Comparison of ENCODE assay signal across 13 mouse cellular contexts in the genomic region with DNA sequence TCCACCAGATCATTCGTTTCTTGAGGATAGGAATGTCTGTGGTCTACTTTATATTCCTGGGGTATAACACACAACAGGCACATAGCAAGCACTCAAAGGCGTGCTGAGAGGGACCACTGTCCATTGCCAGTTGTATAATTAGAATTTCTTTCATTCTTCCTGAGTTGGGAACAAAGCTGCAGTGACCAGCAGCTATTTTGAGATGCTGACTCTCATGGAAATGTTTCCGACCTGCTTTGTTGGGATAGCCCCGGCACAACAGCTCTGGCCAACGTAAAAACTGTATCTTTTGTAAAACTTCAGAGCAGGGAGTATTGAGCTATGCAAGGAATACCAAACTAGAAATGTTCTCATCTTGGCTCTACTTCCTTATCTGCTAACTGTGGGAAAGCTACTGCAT. TPM values are rescaled to one million over a fixed set of nuclear protein-coding genes. Genes with fewer than 3 reads are reported as not detected.
A peak's percentile ranks its signal among the peaks of the same experiment; 100 is the strongest.
DNase-seq lines count a peak whose midpoint lies in the region; ATAC-seq and TF ChIP-seq lines count a peak whose summit lies in the region.
"Had no signal": no experiment of that assay in that cellular context is flagged by ENCODE, and none has a peak within 500 bp of the region (broad histone marks: within the 10 kb centered on the region; RNA-seq: fewer than 3 reads in every experiment).

No protein-coding gene starts in this region.

- H3K9me3 ChIP-seq in forebrain, embryonic 11.5 days (ENCODE audit: control insufficient read depth, low read length) = no peaks in the 10 kb centered on the region
- H3K9me3 ChIP-seq in forebrain, embryonic 10.5 days = no peaks in the 10 kb centered on the region
- H3K9me3 ChIP-seq in midbrain, postnatal 0 days (ENCODE audit: low read length) = no peaks in the 10 kb centered on the region
- H3K9me3 ChIP-seq: embryonic facial prominence, embryonic 15.5 days; liver, embryonic 12.5 days had no signal

- no peak overlapping the region for H3K27ac ChIP-seq in forebrain, embryonic 11.5 days (ENCODE audit: low read depth, low read length)
- H3K27ac ChIP-seq in forebrain, embryonic 10.5 days = no peak overlapping the region
- H3K27ac ChIP-seq in left cerebral cortex, adult 2 months = peak overlapping the region; percentile 51; the same call in 1 of the 2 replicates
- peak overlapping the region; percentile 64; the same call in 1 of the 2 replicates for H3K27ac ChIP-seq in midbrain, postnatal 0 days (ENCODE audit: low read depth, low read length)
- H3K27ac ChIP-seq: embryonic facial prominence, embryonic 15.5 days; liver, embryonic 12.5 days had no signal

- ATAC-seq in forebrain, embryonic 11.5 days (replicated peaks; ENCODE audit: low FRiP score) = peak; percentile 64
- peak; percentile 87 for ATAC-seq in midbrain, postnatal 0 days (ENCODE audit: low FRiP score)
- ATAC-seq: liver, embryonic 12.5 days had no signal

- intact Hi-C loops in left cerebral cortex, adult 2 months (cut with DNase I) = no loop called here
- intact Hi-C loops in heart, postnatal 10 days (cut with DNase I) = no loop called here

- H3K4me2 ChIP-seq in forebrain, embryonic 11.5 days (ENCODE audit: low read depth, low read length, severe bottlenecking) = no peak overlapping the region
- peak overlapping the region; percentile 3; the same call in 1 of the 2 replicates for H3K4me2 ChIP-seq in midbrain, postnatal 0 days (ENCODE audit: low read depth, low read length, poor library complexity, severe bottlenecking)
- H3K4me2 ChIP-seq: embryonic facial prominence, embryonic 15.5 days; liver, embryonic 12.5 days had no signal

- 70% methylated on average over 5 of the region's 5 CpGs for WGBS in forebrain, embryonic 11.5 days
- WGBS in forebrain, embryonic 10.5 days = 84% methylated on average over 5 of the region's 5 CpGs
- 40% methylated on average over 5 of the region's 5 CpGs for WGBS in midbrain, postnatal 0 days

- H3K9ac ChIP-seq in forebrain, embryonic 11.5 days (ENCODE audit: low read length) = no peak overlapping the region
- no peak overlapping the region for H3K9ac ChIP-seq in midbrain, postnatal 0 days (replicated peaks; ENCODE audit: low read length, poor library complexity, severe bottlenecking)
- H3K9ac ChIP-seq: embryonic facial prominence, embryonic 15.5 days; liver, embryonic 12.5 days had no signal

- TF ChIP-seq CTCF in left cerebral cortex, adult 2 months (IDR thresholded peaks at IDR 0.05) = no peak
- TF ChIP-seq CTCF in midbrain, postnatal 0 days (IDR thresholded peaks at IDR 0.05) = no peak

- no peak for DNase-seq in forebrain, embryonic 11.5 days (ENCODE audit: low spot score)
- DNase-seq in forebrain, embryonic 10.5 days (ENCODE audit: extremely low spot score, low spot score) = no peak
- no peak for DNase-seq in left cerebral cortex, adult 2 months (ENCODE audit: extremely low spot score in 1 of 2, low spot score in 2 of 2)
- DNase-seq in left cerebral cortex, adult 9 months (ENCODE audit: low spot score in 2 of 2) = no peak
- DNase-seq in heart, postnatal 10 days = peak; percentile 31 to 33
- DNase-seq in midbrain, postnatal 0 days (ENCODE audit: low spot score) = peak; percentile 56
- no peak for DNase-seq in thymus, postnatal 10 days (ENCODE audit: low spot score in 2 of 2)
- no peak for DNase-seq in cerebellum, postnatal 36 days
- DNase-seq: adrenal gland, adult 8-10 months; kidney, adult 9 months; lung, postnatal 14 days had no signal

- H3K4me1 ChIP-seq in forebrain, embryonic 11.5 days (replicated peaks; ENCODE audit: control insufficient read depth, insufficient read depth, low read length) = no peaks in the 10 kb centered on the region
- H3K4me1 ChIP-seq in forebrain, embryonic 10.5 days = no peaks in the 10 kb centered on the region
- no peaks in the 10 kb centered on the region for H3K4me1 ChIP-seq in midbrain, postnatal 0 days (ENCODE audit: insufficient read depth, low read length)
- H3K4me1 ChIP-seq: embryonic facial prominence, embryonic 15.5 days; liver, embryonic 12.5 days had no signal

- no peaks in the 10 kb centered on the region for H3K36me3 ChIP-seq in forebrain, embryonic 11.5 days (ENCODE audit: control insufficient read depth, insufficient read depth, low read length)
- no peaks in the 10 kb centered on the region for H3K36me3 ChIP-seq in forebrain, embryonic 10.5 days (replicated peaks)
- H3K36me3 ChIP-seq in midbrain, postnatal 0 days (ENCODE audit: insufficient read depth, low read length) = no peaks in the 10 kb centered on the region
- H3K36me3 ChIP-seq: embryonic facial prominence, embryonic 15.5 days; liver, embryonic 12.5 days had no signal

- no peaks in the 10 kb centered on the region for H3K27me3 ChIP-seq in forebrain, embryonic 11.5 days (ENCODE audit: control insufficient read depth, insufficient read depth, low read length)
- no peaks in the 10 kb centered on the region for H3K27me3 ChIP-seq in forebrain, embryonic 10.5 days (ENCODE audit: poor library complexity, severe bottlenecking)
- no peaks in the 10 kb centered on the region for H3K27me3 ChIP-seq in midbrain, postnatal 0 days (ENCODE audit: insufficient read depth, low read length)
- H3K27me3 ChIP-seq: embryonic facial prominence, embryonic 15.5 days; liver, embryonic 12.5 days had no signal

- no peak overlapping the region for H3K4me3 ChIP-seq in forebrain, embryonic 11.5 days (ENCODE audit: low read depth, low read length)
- no peak overlapping the region for H3K4me3 ChIP-seq in forebrain, embryonic 10.5 days
- peak overlapping the region; percentile 14 for H3K4me3 ChIP-seq in left cerebral cortex, adult 2 months
- no peak overlapping the region for H3K4me3 ChIP-seq in midbrain, postnatal 0 days (ENCODE audit: low read depth, low read length)
- H3K4me3 ChIP-seq: embryonic facial prominence, embryonic 15.5 days; liver, embryonic 12.5 days had no signal

RNA-seq across cellular contexts. Expression of a gene that starts 28.2 kb away (rescaled TPM):
- 76.2 and 80.7 TPM in 2 replicates for polyA plus RNA-seq in forebrain, embryonic 11.5 days (2014; fragmentation: Nextera tagmentation; extraction: Ambion mirVana)
- 67.5 and 68.0 TPM in 2 replicates for polyA plus RNA-seq in forebrain, embryonic 10.5 days (2016; fragmentation: Nextera tagmentation; extraction: Ambion mirVana)
- total RNA-seq in left cerebral cortex, adult 2 months (2021) = 100 to 1,000 TPM; 145 to 150 TPM
- 100 to 1,000 TPM; 114 to 115 TPM for total RNA-seq in heart, postnatal 10 days (2021)
- 71.7 and 83.9 TPM in 2 replicates for total RNA-seq in midbrain, postnatal 0 days (2014; rRNA removed)
- 52.0 and 54.3 TPM in 2 replicates for polyA plus RNA-seq in midbrain, postnatal 0 days (2015; fragmentation: Nextera tagmentation; extraction: Ambion mirVana)

Comparison
In these comparisons a context has a peak if more than half of its experiments do, and no peak if none do; other contexts are left out.
1. DNase-seq: peak in heart, postnatal 10 days (2 of 2) and midbrain, postnatal 0 days (single experiment); none in forebrain, embryonic 11.5 days (single experiment), forebrain, embryonic 10.5 days (single experiment), left cerebral cortex, adult 2 months (0 of 2), left cerebral cortex, adult 9 months (0 of 2), thymus, postnatal 10 days (0 of 2) and cerebellum, postnatal 36 days (0 of 2).
2. H3K27ac ChIP-seq: peak in left cerebral cortex, adult 2 months (single experiment) and midbrain, postnatal 0 days (single experiment); none in forebrain, embryonic 11.5 days (single experiment) and forebrain, embryonic 10.5 days (single experiment).